ENCODE assay signal across 22 mouse cellular contexts in the genomic region with DNA sequence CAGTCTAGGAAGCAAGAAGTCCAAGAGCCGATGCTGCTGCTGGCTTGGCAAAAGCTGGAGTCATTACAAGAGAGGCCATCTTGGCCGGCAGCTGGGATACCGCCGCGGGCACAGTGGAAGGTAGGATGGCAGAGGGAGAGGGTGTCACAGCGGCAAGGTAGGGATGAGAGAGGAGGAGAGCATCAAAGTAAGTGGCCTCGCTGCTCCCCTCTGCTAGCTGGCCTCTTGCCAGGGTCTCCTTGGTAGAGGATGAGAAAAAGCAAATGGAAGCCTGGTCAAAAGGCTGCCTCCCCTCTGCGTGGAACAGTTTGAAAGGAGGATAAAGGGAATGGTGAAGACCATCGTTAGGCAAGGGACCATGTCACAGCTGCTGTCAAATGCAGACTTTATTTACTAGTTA. TPM values are rescaled to one million over a fixed set of nuclear protein-coding genes. Genes with fewer than 3 reads are reported as not detected.
DNase-seq lines count a peak whose midpoint lies in the region; ATAC-seq lines count a peak whose summit lies in the region.
"Had no signal": no experiment of that assay in that cellular context is flagged by ENCODE, and none has a peak within 500 bp of the region (broad histone marks: within the 10 kb centered on the region; RNA-seq: fewer than 3 reads in every experiment).

No protein-coding gene starts in this region.

- no peaks in the 10 kb centered on the region for H3K9me3 ChIP-seq in forebrain, embryonic 12.5 days
- H3K9me3 ChIP-seq in forebrain, embryonic 11.5 days (ENCODE audit: control insufficient read depth, low read length) = no peaks in the 10 kb centered on the region
- no peaks in the 10 kb centered on the region for H3K9me3 ChIP-seq in intestine, embryonic 14.5 days (ENCODE audit: control insufficient read depth, low read length)
- no peaks in the 10 kb centered on the region for H3K9me3 ChIP-seq in intestine, embryonic 16.5 days (ENCODE audit: control insufficient read depth, low read length)
- no peaks in the 10 kb centered on the region for H3K9me3 ChIP-seq in midbrain, embryonic 14.5 days (ENCODE audit: control insufficient read depth, low read length)
- no peaks in the 10 kb centered on the region for H3K9me3 ChIP-seq in midbrain, embryonic 15.5 days
- H3K9me3 ChIP-seq: embryonic facial prominence, embryonic 12.5 days; heart, embryonic 15.5 days; liver, embryonic 12.5 days; neural tube, embryonic 13.5 days had no signal

- H3K36me3 ChIP-seq in forebrain, embryonic 12.5 days (replicated peaks) = no peaks in the 10 kb centered on the region
- no peaks in the 10 kb centered on the region for H3K36me3 ChIP-seq in forebrain, embryonic 11.5 days (ENCODE audit: control insufficient read depth, insufficient read depth, low read length)
- H3K36me3 ChIP-seq in intestine, embryonic 14.5 days (ENCODE audit: control insufficient read depth, insufficient read depth, low read length) = no peaks in the 10 kb centered on the region
- no peaks in the 10 kb centered on the region for H3K36me3 ChIP-seq in intestine, embryonic 16.5 days (ENCODE audit: control insufficient read depth, insufficient read depth, low read length)
- H3K36me3 ChIP-seq in midbrain, embryonic 14.5 days (ENCODE audit: control insufficient read depth, insufficient read depth, low read length) = no peaks in the 10 kb centered on the region
- no peaks in the 10 kb centered on the region for H3K36me3 ChIP-seq in midbrain, embryonic 15.5 days (replicated peaks)
- H3K36me3 ChIP-seq: embryonic facial prominence, embryonic 12.5 days; heart, embryonic 15.5 days; liver, embryonic 12.5 days; neural tube, embryonic 13.5 days had no signal

- H3K4me3 ChIP-seq in forebrain, embryonic 12.5 days (replicated peaks) = no peak overlapping the region
- no peak overlapping the region for H3K4me3 ChIP-seq in forebrain, embryonic 11.5 days (ENCODE audit: low read depth, low read length)
- no peak overlapping the region for H3K4me3 ChIP-seq in intestine, embryonic 14.5 days (ENCODE audit: low read depth, low read length)
- H3K4me3 ChIP-seq in intestine, embryonic 16.5 days (ENCODE audit: low read length) = no peak overlapping the region
- no peak overlapping the region for H3K4me3 ChIP-seq in midbrain, embryonic 14.5 days (replicated peaks; ENCODE audit: low read depth, low read length)
- no peak overlapping the region for H3K4me3 ChIP-seq in midbrain, embryonic 15.5 days
- H3K4me3 ChIP-seq: embryonic facial prominence, embryonic 12.5 days; erythroblast, embryonic 14.5 days; gastrocnemius, adult 2 months; heart, embryonic 15.5 days; liver, embryonic 12.5 days; neural tube, embryonic 13.5 days had no signal

- no peak for DNase-seq in forebrain, embryonic 11.5 days (ENCODE audit: low spot score)
- DNase-seq in intestine, embryonic 14.5 days (ENCODE audit: low spot score) = peak; percentile 53
- DNase-seq in midbrain, embryonic 14.5 days = peak; percentile 40
- DNase-seq in testis, postnatal 10 days (ENCODE audit: low spot score) = peak; percentile 61
- DNase-seq in testis, postnatal 14 days (ENCODE audit: low spot score) = no peak
- DNase-seq: B cell, adult 2 months; cerebellum, adult 2 months; gastrocnemius, adult 2 months; heart, adult 18-20 months; kidney, adult 9 months; kidney, postnatal 25 days; lung, adult 2 months; thymus, postnatal 25 days had no signal

- no peaks in the 10 kb centered on the region; the same call in 1 of the 2 replicates for H3K27me3 ChIP-seq in forebrain, embryonic 12.5 days
- no peaks in the 10 kb centered on the region for H3K27me3 ChIP-seq in forebrain, embryonic 11.5 days (ENCODE audit: control insufficient read depth, insufficient read depth, low read length)
- H3K27me3 ChIP-seq in intestine, embryonic 14.5 days (replicated peaks; ENCODE audit: control insufficient read depth, insufficient read depth, low read length) = no peaks in the 10 kb centered on the region
- H3K27me3 ChIP-seq in intestine, embryonic 16.5 days (replicated peaks; ENCODE audit: control insufficient read depth, insufficient read depth, low read length) = peaks cover 4% of the 10 kb centered on the region; the same call in 1 of the 2 replicates
- H3K27me3 ChIP-seq in midbrain, embryonic 14.5 days (ENCODE audit: control insufficient read depth, insufficient read depth, low read length) = no peaks in the 10 kb centered on the region
- no peaks in the 10 kb centered on the region for H3K27me3 ChIP-seq in midbrain, embryonic 15.5 days (replicated peaks)
- H3K27me3 ChIP-seq: embryonic facial prominence, embryonic 12.5 days; heart, embryonic 15.5 days; liver, embryonic 12.5 days; neural tube, embryonic 13.5 days had no signal

- H3K4me2 ChIP-seq in forebrain, embryonic 12.5 days = no peak overlapping the region
- no peak overlapping the region for H3K4me2 ChIP-seq in forebrain, embryonic 11.5 days (ENCODE audit: low read depth, low read length, severe bottlenecking)
- H3K4me2 ChIP-seq in intestine, embryonic 14.5 days (ENCODE audit: low read length) = no peak overlapping the region
- H3K4me2 ChIP-seq in intestine, embryonic 16.5 days (ENCODE audit: low read depth, low read length) = no peak overlapping the region
- H3K4me2 ChIP-seq in midbrain, embryonic 14.5 days (ENCODE audit: low read length) = no peak overlapping the region
- H3K4me2 ChIP-seq in midbrain, embryonic 15.5 days = no peak overlapping the region
- H3K4me2 ChIP-seq: embryonic facial prominence, embryonic 12.5 days; heart, embryonic 15.5 days; liver, embryonic 12.5 days; neural tube, embryonic 13.5 days had no signal

- WGBS in forebrain, embryonic 12.5 days = 71% methylated on average over 9 of the region's 9 CpGs
- WGBS in forebrain, embryonic 11.5 days = 69% methylated on average over 9 of the region's 9 CpGs
- 72% methylated on average over 9 of the region's 9 CpGs for WGBS in intestine, embryonic 14.5 days
- 70% methylated on average over 9 of the region's 9 CpGs for WGBS in intestine, embryonic 16.5 days
- 66% methylated on average over 9 of the region's 9 CpGs for WGBS in midbrain, embryonic 14.5 days
- WGBS in midbrain, embryonic 15.5 days = 66% methylated on average over 9 of the region's 9 CpGs

- peaks cover 21% of the 10 kb centered on the region for H3K4me1 ChIP-seq in forebrain, embryonic 12.5 days
- peaks cover 5% of the 10 kb centered on the region for H3K4me1 ChIP-seq in forebrain, embryonic 11.5 days (replicated peaks; ENCODE audit: control insufficient read depth, insufficient read depth, low read length)
- no peaks in the 10 kb centered on the region for H3K4me1 ChIP-seq in intestine, embryonic 14.5 days (replicated peaks; ENCODE audit: control insufficient read depth, insufficient read depth, low read length)
- H3K4me1 ChIP-seq in intestine, embryonic 16.5 days (ENCODE audit: control insufficient read depth, insufficient read depth, low read length) = no peaks in the 10 kb centered on the region
- H3K4me1 ChIP-seq in midbrain, embryonic 14.5 days (ENCODE audit: control insufficient read depth, insufficient read depth, low read length) = no peaks in the 10 kb centered on the region
- H3K4me1 ChIP-seq in midbrain, embryonic 15.5 days = 0 out of 2 replicates have a peak, but pooled peaks cover 3% of the 10 kb centered on the region
- H3K4me1 ChIP-seq: heart, embryonic 15.5 days had no signal

- no peak for ATAC-seq in forebrain, embryonic 12.5 days (ENCODE audit: low FRiP score)
- no peak for ATAC-seq in forebrain, embryonic 11.5 days (replicated peaks; ENCODE audit: low FRiP score)
- no peak for ATAC-seq in intestine, embryonic 14.5 days (replicated peaks; ENCODE audit: low FRiP score, low TSS enrichment, low read depth)
- ATAC-seq in intestine, embryonic 16.5 days = no peak
- ATAC-seq in midbrain, embryonic 14.5 days (ENCODE audit: low FRiP score, low TSS enrichment) = no peak
- no peak for ATAC-seq in midbrain, embryonic 15.5 days (replicated peaks)
- ATAC-seq: inflammation-experienced regulatory T-cells, adult 6 months; liver, embryonic 12.5 days had no signal

- H3K27ac ChIP-seq in forebrain, embryonic 12.5 days = 0 out of 2 replicates have a peak overlapping the region, but pooled peaks have one; percentile 13
- no peak overlapping the region for H3K27ac ChIP-seq in forebrain, embryonic 11.5 days (ENCODE audit: low read depth, low read length)
- H3K27ac ChIP-seq in intestine, embryonic 14.5 days (ENCODE audit: low read depth) = no peak overlapping the region
- no peak overlapping the region for H3K27ac ChIP-seq in intestine, embryonic 16.5 days (ENCODE audit: low read length)
- H3K27ac ChIP-seq in midbrain, embryonic 14.5 days (replicated peaks; ENCODE audit: low read depth, low read length) = no peak overlapping the region
- no peak overlapping the region; the same call in 1 of the 2 replicates for H3K27ac ChIP-seq in midbrain, embryonic 15.5 days
- H3K27ac ChIP-seq: embryonic facial prominence, embryonic 12.5 days; gastrocnemius, adult 2 months; heart, embryonic 15.5 days; liver, embryonic 12.5 days; neural tube, embryonic 13.5 days had no signal

- H3K9ac ChIP-seq in forebrain, embryonic 12.5 days = no peak overlapping the region
- H3K9ac ChIP-seq in forebrain, embryonic 11.5 days (ENCODE audit: low read length) = no peak overlapping the region
- H3K9ac ChIP-seq in intestine, embryonic 14.5 days (ENCODE audit: low read length) = no peak overlapping the region
- H3K9ac ChIP-seq in intestine, embryonic 16.5 days (ENCODE audit: low read depth, low read length) = no peak overlapping the region
- no peak overlapping the region for H3K9ac ChIP-seq in midbrain, embryonic 14.5 days (replicated peaks; ENCODE audit: low read length)
- H3K9ac ChIP-seq in midbrain, embryonic 15.5 days = no peak overlapping the region
- H3K9ac ChIP-seq: embryonic facial prominence, embryonic 12.5 days; heart, embryonic 15.5 days; liver, embryonic 12.5 days; neural tube, embryonic 13.5 days had no signal

RNA-seq across cellular contexts. Expression of gene Nap1l1, which starts 14.0 kb away (rescaled TPM):
- 348 and 361 TPM in 2 replicates for polyA plus RNA-seq in forebrain, embryonic 12.5 days (2016; fragmentation: Nextera tagmentation; extraction: Ambion mirVana)
- 399 and 441 TPM in 2 replicates for polyA plus RNA-seq in forebrain, embryonic 11.5 days (2014; fragmentation: Nextera tagmentation; extraction: Ambion mirVana)
- 248 and 249 TPM in 2 replicates for polyA plus RNA-seq in intestine, embryonic 14.5 days (2014; fragmentation: Nextera tagmentation; extraction: Ambion mirVana)
- 118 and 140 TPM in 2 replicates for polyA plus RNA-seq in intestine, embryonic 16.5 days (2015; fragmentation: Nextera tagmentation; extraction: Ambion mirVana)
- 182 and 206 TPM in 2 replicates for polyA plus RNA-seq in midbrain, embryonic 14.5 days (2014; fragmentation: Nextera tagmentation; extraction: Ambion mirVana)
- 164 and 167 TPM in 2 replicates for polyA plus RNA-seq in midbrain, embryonic 15.5 days (2015; fragmentation: Nextera tagmentation; extraction: Ambion mirVana)

RNA-seq across cellular contexts. Expression of gene Phlda1, which starts 47.0 kb away (rescaled TPM):
- 17.8 and 18.0 TPM in 2 replicates for polyA plus RNA-seq in forebrain, embryonic 12.5 days (2016; fragmentation: Nextera tagmentation; extraction: Ambion mirVana)
- polyA plus RNA-seq in forebrain, embryonic 11.5 days (2014; fragmentation: Nextera tagmentation; extraction: Ambion mirVana) = 12.5 and 13.1 TPM in 2 replicates
- polyA plus RNA-seq in intestine, embryonic 14.5 days (2014; fragmentation: Nextera tagmentation; extraction: Ambion mirVana) = 42.4 and 46.0 TPM in 2 replicates
- polyA plus RNA-seq in intestine, embryonic 16.5 days (2015; fragmentation: Nextera tagmentation; extraction: Ambion mirVana) = 31.9 and 32.2 TPM in 2 replicates
- polyA plus RNA-seq in midbrain, embryonic 14.5 days (2014; fragmentation: Nextera tagmentation; extraction: Ambion mirVana) = 27.9 and 33.2 TPM in 2 replicates
- 35.3 and 35.8 TPM in 2 replicates for polyA plus RNA-seq in midbrain, embryonic 15.5 days (2015; fragmentation: Nextera tagmentation; extraction: Ambion mirVana)

Comparison
In these comparisons a context has a peak if more than half of its experiments do, and no peak if none do; other contexts are left out.
1. DNase-seq: peak in intestine, embryonic 14.5 days (single experiment), midbrain, embryonic 14.5 days (single experiment) and testis, postnatal 10 days (single experiment); none in forebrain, embryonic 11.5 days (single experiment) and testis, postnatal 14 days (single experiment).